Mouse (Mus musculus) CH12.LX (cell line): ENCODE measurements around the gene 1700020N01Rik.

Experiments used
- CTCF ChIP-seq, 2 experiments: IDR thresholded peaks in 1 of 2; conservative IDR thresholded peaks in 1 of 2; 2 replicates each; pipeline ENCODE4 v1.5.1; 2011 to 2012; ENCODE audit warnings: low read depth in 2 of 2, low read length in 2 of 2, improper control_type of control experiment in 1 of 2, inconsistent platforms in 1 of 2, mild to moderate bottlenecking in 1 of 2, moderate library complexity in 1 of 2
- GABPA ChIP-seq: IDR thresholded peaks from 2 replicates; pipeline ENCODE4 v1.6.1; 2012; ENCODE audit warnings: low read depth, low read length, improper control_type of control experiment, inconsistent platforms; ENCODE audit not compliant: insufficient replicate concordance
- MAX ChIP-seq: IDR thresholded peaks from 2 replicates; pipeline ENCODE4 v1.6.1; 2011; ENCODE audit warnings: low read length, improper control_type of control experiment
- MEF2A ChIP-seq: IDR thresholded peaks from 2 replicates; pipeline ENCODE4 v1.6.1; 2014; ENCODE audit warnings: low read depth, mild to moderate bottlenecking, inconsistent platforms, low read length, improper control_type of control experiment, borderline replicate concordance
- MXI1 ChIP-seq: IDR thresholded peaks from 2 replicates; pipeline ENCODE4 v1.6.1; 2011; ENCODE audit warnings: mild to moderate bottlenecking, low read depth, low read length, improper control_type of control experiment
- POLR2AphosphoS2 ChIP-seq: IDR thresholded peaks from 2 replicates; pipeline ENCODE4 v1.6.1; 2011; ENCODE audit warnings: low read depth, low read length, improper control_type of control experiment
- TCF12 ChIP-seq: IDR thresholded peaks from 2 replicates; pipeline ENCODE4 v1.6.1; 2014; ENCODE audit warnings: low read depth, mild to moderate bottlenecking, inconsistent platforms, low read length, improper control_type of control experiment
- ZKSCAN1 ChIP-seq: IDR thresholded peaks from 2 replicates; pipeline ENCODE4 v1.6.1; 2012; ENCODE audit warnings: low read depth, inconsistent platforms, low read length, improper control_type of control experiment, borderline replicate concordance

- no peak for TF ChIP-seq MEF2A
- no peak for TF ChIP-seq CTCF (conservative IDR thresholded peaks at IDR 0.05 in 1 of 2, IDR thresholded peaks at IDR 0.05 in 1 of 2; ENCODE audit: low read depth in 2 of 2, low read length in 2 of 2)
- TF ChIP-seq MAX, result no peak
- no peak for TF ChIP-seq POLR2AphosphoS2
- no peak for TF ChIP-seq GABPA
- TF ChIP-seq MXI1, result no peak
- no peak for TF ChIP-seq TCF12
- TF ChIP-seq ZKSCAN1, result no peak
These were observed 11.4 kb upstream of the 1700020N01Rik start for GRCm38 (mm10) chr10:21581546-21581945.
